Mouse (Mus musculus) right cerebral cortex, adult 18-20 months (tissue): Measurements from ENCODE around the gene Vmn2r110.

Experiments used
- DNase-seq: peaks from one replicate; pipeline ENCODE4 v3.0.0; 2022; ENCODE audit warnings: mixed read lengths

Vmn2r110 gene

GRCm38 (mm10) chr17:20596323-20596722 is at the start of gene Vmn2r110:
Vmn2r110 (minus strand) TSS chr17:20596423.
- DNase-seq, result no peak

- DNase-seq, result no peak
These were observed 28.6 kb upstream of the Vmn2r110 start, which contains the start of gene Fpr-rs3 for GRCm38 (mm10) chr17:20624777-20625176. Fpr-rs3 (minus strand) TSS chr17:20624877.

- no peak for DNase-seq
These were observed 31.6 kb downstream of the Vmn2r110 start, which contains the start of gene Vmn2r109 for GRCm38 (mm10) chr17:20564656-20565055. Vmn2r109 (minus strand) TSS chr17:20564756.
